Mouse (Mus musculus) kidney, embryonic 15.5 days (tissue): ENCODE measurements around the gene Kcnj14. TPM values are rescaled to one million over a fixed set of nuclear protein-coding genes. Genes with fewer than 3 reads are reported as not detected.
A peak's percentile ranks its signal among the peaks of the same experiment; 100 is the strongest.

Experiments used
- ATAC-seq: fragments of 200-750 bp; cut with Nextera tagmentation; replicated peaks from 2 replicates; pipeline ENCODE4 v1.8.0; 2017; ENCODE audit warnings: moderate TSS enrichment; ENCODE audit not compliant: low FRiP score
- H3K27ac ChIP-seq: fragments of 300-500 bp; sonication (generic); 2 replicates; pipeline ENCODE4 v1.5.1; 2015; ENCODE audit warnings: mild to moderate bottlenecking, inconsistent platforms
- H3K27me3 ChIP-seq: fragments of 300-500 bp; sonication (generic); 2 replicates; pipeline ENCODE4 v1.6.1; 2015; ENCODE audit warnings: inconsistent platforms
- H3K36me3 ChIP-seq: fragments of 300-500 bp; sonication (generic); 2 replicates; pipeline ENCODE4 v1.6.1; 2015; ENCODE audit warnings: inconsistent platforms
- H3K4me1 ChIP-seq: fragments of 300-500 bp; sonication (generic); 2 replicates; pipeline ENCODE4 v1.6.1; 2015; ENCODE audit warnings: inconsistent platforms
- H3K4me2 ChIP-seq: fragments of 300-500 bp; sonication (generic); 2 replicates; pipeline ENCODE4 v1.6.1; 2015; ENCODE audit warnings: moderate library complexity, mild to moderate bottlenecking, inconsistent platforms
- H3K4me3 ChIP-seq: fragments of 300-500 bp; sonication (generic); replicated peaks from 2 replicates; pipeline ENCODE4 v1.5.1; 2015; ENCODE audit warnings: mild to moderate bottlenecking, inconsistent platforms
- H3K9ac ChIP-seq: fragments of 300-500 bp; sonication (generic); 2 replicates; pipeline ENCODE4 v1.6.1; 2015; ENCODE audit warnings: mild to moderate bottlenecking, inconsistent platforms
- H3K9me3 ChIP-seq: fragments of 300-500 bp; sonication (generic); replicated peaks from 2 replicates; pipeline ENCODE4 v1.6.1; 2016; ENCODE audit warnings: inconsistent platforms
- WGBS: fragments of 180-500 bp; shearing (Covaris S2); methylation state at CpG from one replicate; pipeline ENCODE4 v1.1.7; 2015; ENCODE audit warnings: mixed read lengths; 5-methylcytosine and 5-hydroxymethylcytosine counted together
- polyA plus RNA-seq: library from polyadenylated mRNA; unstranded; fragments of >200 nt; fragmentation: Nextera tagmentation; extraction: Ambion mirVana; gene quantifications from 2 replicates; pipeline ENCODE4 v1.2.1, GENCODE M21; 2015

Kcnj14 gene
- polyA plus RNA-seq, 1 experiment from 2014 or later, result 1.6 TPM

DNA sequence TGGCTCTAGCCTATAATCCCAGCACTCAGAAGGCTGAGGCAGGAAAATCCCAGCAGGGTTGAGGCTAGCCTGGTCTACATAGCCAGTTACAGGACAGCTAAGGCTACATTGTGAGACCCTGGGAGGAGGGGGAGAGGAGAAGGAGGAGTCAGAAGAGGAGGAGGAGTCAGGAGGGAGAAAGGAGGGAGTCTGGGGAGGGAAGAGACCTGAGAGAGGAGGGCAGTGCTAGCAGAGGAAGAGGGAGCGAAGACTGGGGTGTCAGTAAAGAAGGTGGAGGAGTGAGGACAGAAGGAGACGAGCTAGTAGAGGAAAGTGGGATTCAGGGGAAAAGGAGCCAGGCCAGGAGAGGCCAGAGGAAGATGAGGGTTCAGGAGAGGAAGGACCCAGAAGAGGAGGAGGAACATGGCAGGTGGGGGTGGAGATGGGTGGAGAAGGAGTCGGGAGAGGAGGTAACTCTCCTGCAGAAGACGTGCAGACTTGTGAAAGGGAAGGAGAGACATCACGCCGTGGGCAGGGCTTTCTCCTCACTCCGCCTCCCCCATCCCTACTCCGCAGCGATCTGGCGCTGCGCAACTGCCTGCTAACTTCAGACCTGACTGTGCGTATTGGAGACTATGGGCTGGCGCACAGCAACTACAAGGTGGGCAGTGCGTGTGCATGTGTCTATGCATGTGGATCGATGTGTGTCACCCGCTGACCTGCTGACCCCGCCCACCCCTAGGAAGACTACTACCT lies 32.7 kb downstream of the Kcnj14 start:
- H3K27me3 ChIP-seq, result peaks cover 2% of the 10 kb centered on the region
- H3K4me3 ChIP-seq, result no peak overlapping the region
- no peak overlapping the region for H3K27ac ChIP-seq
- ATAC-seq, result no peak
- 76% methylated on average over 17 of the region's 17 CpGs for WGBS
- H3K36me3 ChIP-seq, result peaks cover 57% of the 10 kb centered on the region
- H3K9me3 ChIP-seq, result no peaks in the 10 kb centered on the region
- H3K4me2 ChIP-seq, result no peak overlapping the region
- no peak overlapping the region for H3K9ac ChIP-seq
- peaks cover 19% of the 10 kb centered on the region for H3K4me1 ChIP-seq

GRCm38 (mm10) chr7:45790721-45791120 lies 33.9 kb downstream of the Kcnj14 start:
- peaks cover 57% of the 10 kb centered on the region for H3K36me3 ChIP-seq
- H3K27me3 ChIP-seq, result no peaks in the 10 kb centered on the region
- H3K4me2 ChIP-seq, result no peak overlapping the region
- 55% methylated on average over 6 of the region's 6 CpGs for WGBS
- no peak overlapping the region for H3K4me3 ChIP-seq
- no peak overlapping the region for H3K9ac ChIP-seq
- H3K4me1 ChIP-seq, result peaks cover 31% of the 10 kb centered on the region
- H3K27ac ChIP-seq, result peak overlapping the region; percentile 55; the same call in 1 of the 2 replicates
- H3K9me3 ChIP-seq, result no peaks in the 10 kb centered on the region
- ATAC-seq, result no peak

DNA sequence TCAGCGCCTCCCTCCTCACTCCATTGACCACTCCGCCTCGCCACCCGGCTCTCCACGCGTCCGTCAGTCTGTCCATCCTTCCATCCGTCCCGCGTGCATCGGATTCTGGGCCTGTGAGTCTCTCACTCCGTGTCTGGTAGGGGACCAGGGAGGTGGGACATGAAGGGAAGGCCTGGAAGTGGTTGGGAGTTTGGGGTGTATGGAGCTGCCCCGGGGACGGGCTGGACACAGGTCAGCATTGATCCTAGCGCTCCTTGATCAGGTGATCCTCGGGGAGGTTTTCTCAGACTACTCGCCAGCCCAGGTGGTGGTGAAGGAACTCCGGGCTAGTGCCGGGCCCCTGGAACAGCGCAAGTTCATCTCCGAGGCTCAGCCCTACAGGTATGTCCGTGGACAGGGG lies 36.9 kb downstream of the Kcnj14 start:
- H3K27ac ChIP-seq, result no peak overlapping the region
- H3K9ac ChIP-seq, result no peak overlapping the region
- 82% methylated on average over 22 of the region's 22 CpGs for WGBS
- peak overlapping the region; percentile 95 for H3K4me2 ChIP-seq
- H3K9me3 ChIP-seq, result no peaks in the 10 kb centered on the region
- H3K36me3 ChIP-seq, result peaks cover 37% of the 10 kb centered on the region
- H3K27me3 ChIP-seq, result peaks cover 7% of the 10 kb centered on the region; the same call in 1 of the 2 replicates
- peaks cover 54% of the 10 kb centered on the region for H3K4me1 ChIP-seq
- ATAC-seq, result no peak
- H3K4me3 ChIP-seq, result no peak overlapping the region

DNA sequence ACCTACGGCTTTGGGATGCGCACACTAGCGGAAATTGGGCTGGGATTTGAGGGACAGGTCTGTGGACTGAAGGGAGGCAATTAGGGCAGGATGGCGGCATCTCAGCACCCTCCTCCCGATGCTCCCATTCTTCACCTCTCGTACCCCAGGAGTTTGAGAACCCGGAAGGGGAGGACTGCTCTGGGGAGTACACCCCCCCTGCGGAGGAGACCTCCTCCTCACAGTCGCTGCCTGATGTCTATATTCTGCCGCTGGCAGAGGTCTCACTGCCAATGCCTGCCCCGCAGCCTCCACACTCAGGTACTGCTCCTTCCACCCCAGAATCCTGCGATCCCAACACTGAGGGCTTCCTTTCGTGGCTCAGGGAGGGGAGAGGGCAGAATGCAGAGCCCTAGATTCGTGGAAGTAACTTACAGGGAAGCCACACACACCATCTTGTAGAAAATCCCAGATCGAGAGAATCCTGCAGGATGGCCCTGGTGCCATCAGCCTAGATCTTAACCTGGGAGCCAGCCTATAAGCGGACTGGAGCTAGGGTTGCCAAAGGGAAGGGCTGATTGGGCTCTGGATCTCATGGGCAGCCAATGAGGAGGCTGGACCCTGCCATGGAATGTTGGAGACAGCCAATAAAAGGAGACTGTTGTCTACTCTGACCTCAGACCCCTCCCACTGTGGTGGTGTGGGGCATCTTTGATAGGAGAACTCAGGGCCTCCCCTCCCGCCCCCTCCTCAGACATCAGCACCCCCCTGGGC lies 37.7 kb downstream of the Kcnj14 start:
- H3K9ac ChIP-seq, result peak overlapping the region; percentile 60; the same call in 1 of the 2 replicates
- H3K4me3 ChIP-seq, result peak overlapping the region; percentile 72
- peak overlapping the region; percentile 95 for H3K4me2 ChIP-seq
- no peaks in the 10 kb centered on the region for H3K9me3 ChIP-seq
- peak; percentile 57 for ATAC-seq
- peaks cover 31% of the 10 kb centered on the region for H3K36me3 ChIP-seq
- H3K27ac ChIP-seq, result peak overlapping the region; percentile 24
- WGBS, result 8% methylated on average over 17 of the region's 17 CpGs
- peaks cover 54% of the 10 kb centered on the region for H3K4me1 ChIP-seq
- peaks cover 12% of the 10 kb centered on the region; the same call in 1 of the 2 replicates for H3K27me3 ChIP-seq

- Histone ChIP-seq H3K4me3 (peak overlapping the region; percentile 72), H3K27ac (peak overlapping the region; percentile 68), H3K4me2 (peak overlapping the region; percentile 95), H3K4me1 (peaks cover 53% of the 10 kb centered on the region), H3K9me3 (no peaks in the 10 kb centered on the region), H3K36me3 (peaks cover 27% of the 10 kb centered on the region), H3K9ac (peak overlapping the region; percentile 60), H3K27me3 (peaks cover 12% of the 10 kb centered on the region; the same call in 1 of the 2 replicates)
- WGBS, result under 1% methylated on average over 14 of the region's 14 CpGs
- ATAC-seq, result peak; percentile 73
Observed at GRCm38 (mm10) chr7:45786136-45786578, 38.4 kb downstream of the Kcnj14 start.

DNA sequence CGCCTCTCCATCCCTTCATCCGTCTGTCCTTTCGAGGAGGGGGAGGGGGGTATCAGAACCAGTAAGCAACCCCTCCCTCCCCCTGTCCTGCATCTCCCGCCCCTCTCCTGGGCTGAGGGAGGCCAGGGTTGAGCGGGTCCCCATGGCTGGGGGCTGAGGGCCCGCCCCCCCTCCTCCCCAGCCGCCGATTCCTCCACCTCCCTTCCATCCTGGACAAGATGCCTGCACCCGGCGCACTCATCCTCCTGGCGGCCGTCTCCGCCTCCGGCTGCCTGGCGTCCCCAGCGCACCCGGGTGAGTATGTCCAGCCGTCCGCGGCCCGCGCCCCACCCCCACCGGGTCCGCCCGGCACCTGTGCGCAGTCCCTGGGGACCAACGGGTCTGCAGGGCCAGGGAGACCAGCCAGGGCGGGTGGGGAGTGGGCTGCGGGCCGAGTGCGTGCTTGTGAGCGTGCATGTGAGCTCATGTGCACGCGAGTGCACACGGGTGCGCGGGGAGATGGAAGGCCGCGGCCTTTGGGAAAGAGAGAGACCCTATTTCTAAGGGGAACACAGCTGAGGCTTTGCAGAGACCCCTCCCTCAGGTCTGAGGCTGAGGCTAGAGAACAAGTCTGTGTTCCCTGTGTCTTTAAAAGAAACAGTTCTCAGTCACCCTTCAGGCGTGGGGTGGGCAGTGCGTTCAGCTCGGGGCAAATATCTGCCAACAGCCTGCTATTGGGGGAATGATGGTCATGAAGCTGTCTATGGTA lies 39.0 kb downstream of the Kcnj14 start:
- Histone ChIP-seq H3K27me3 (peaks cover 12% of the 10 kb centered on the region; the same call in 1 of the 2 replicates), H3K4me2 (peak overlapping the region; percentile 95), H3K9ac (peak overlapping the region; percentile 60), H3K27ac (peak overlapping the region; percentile 68), H3K4me1 (peaks cover 47% of the 10 kb centered on the region), H3K9me3 (no peaks in the 10 kb centered on the region), H3K36me3 (peaks cover 25% of the 10 kb centered on the region), H3K4me3 (peak overlapping the region; percentile 72)
- ATAC-seq, result peak; percentile 37
- 1% methylated on average over 38 of the region's 42 CpGs for WGBS

DNA sequence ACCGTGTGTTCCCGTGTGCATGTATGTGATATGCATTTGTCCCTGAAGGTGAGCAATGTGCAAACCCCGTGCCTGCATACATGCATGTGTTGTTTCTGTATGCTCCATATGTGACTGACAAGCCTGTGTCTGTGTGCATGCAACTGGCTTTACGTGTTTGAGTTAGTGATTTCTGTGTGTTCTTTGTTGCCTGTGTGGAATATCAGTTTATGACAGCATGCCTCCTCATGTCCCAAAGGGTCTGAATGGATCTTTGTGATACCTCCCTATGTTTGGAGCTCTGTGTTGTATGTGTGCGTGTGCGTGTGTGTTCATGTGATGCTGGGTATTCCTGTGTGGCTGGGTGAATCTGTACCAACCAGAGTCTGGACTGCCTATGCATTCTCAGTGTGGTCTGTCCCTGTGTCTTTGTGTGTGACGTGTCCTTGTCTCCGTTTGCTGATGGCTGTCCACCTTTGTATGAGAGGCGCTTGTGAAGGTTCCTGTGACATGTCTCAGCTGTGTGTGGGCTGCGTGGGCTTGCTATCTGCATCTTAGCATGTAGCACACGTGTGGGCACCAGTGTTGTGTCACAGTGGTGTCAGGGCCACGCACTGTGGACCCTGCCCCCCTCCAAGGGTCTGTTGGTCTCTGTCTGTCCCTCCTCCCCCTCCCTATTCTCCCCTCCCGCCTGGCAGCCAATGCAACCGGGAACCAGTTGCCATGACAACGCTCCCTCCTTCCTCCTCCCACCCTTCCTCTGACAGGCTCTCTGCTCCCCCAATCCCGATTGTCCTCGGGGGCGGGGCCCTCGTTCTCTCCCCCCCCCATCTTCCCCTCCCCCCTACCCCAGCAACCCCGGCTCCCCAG lies 39.8 kb downstream of the Kcnj14 start, which contains the start of gene Sult2b1:
Gene Sult2b1 (minus strand): TSS at position 146 of the 849 bp plus-strand sequence.
- Histone ChIP-seq H3K4me3 (peak within 1 kb of the TSS; percentile 72), H3K9me3 (no peaks in the 10 kb centered on the region), H3K9ac (peak within 1 kb of the TSS; percentile 68), H3K27ac (peak within 1 kb of the TSS; percentile 68), H3K4me2 (peak within 1 kb of the TSS; percentile 95), H3K27me3 (peaks cover 12% of the 10 kb centered on the region; the same call in 1 of the 2 replicates), H3K36me3 (peaks cover 17% of the 10 kb centered on the region), H3K4me1 (peaks cover 46% of the 10 kb centered on the region)
- ATAC-seq, result peak; percentile 16
- 26% methylated on average over 19 of the region's 20 CpGs for WGBS

- Histone ChIP-seq H3K4me1 (peaks cover 55% of the 10 kb centered on the region), H3K4me2 (peak within 1 kb of the TSS; percentile 95), H3K27me3 (peaks cover 12% of the 10 kb centered on the region; the same call in 1 of the 2 replicates), H3K27ac (no peak within 1 kb of the TSS), H3K4me3 (peak within 1 kb of the TSS; percentile 72), H3K36me3 (peaks cover 6% of the 10 kb centered on the region), H3K9ac (peak within 1 kb of the TSS; percentile 68), H3K9me3 (no peaks in the 10 kb centered on the region)
- ATAC-seq, result 0 out of 2 replicates have a peak, but pooled peaks have one; percentile 4
- WGBS, result 1% methylated on average over 38 of the region's 38 CpGs
Observed at GRCm38 (mm10) chr7:45783511-45784091, 41.0 kb downstream of the Kcnj14 start, which contains the start of gene Lmtk3. Gene Lmtk3, plus strand, starts transcription at chr7:45783738.

GRCm38 (mm10) chr7:45782271-45782670 lies 42.3 kb downstream of the Kcnj14 start:
- Histone ChIP-seq H3K4me1 (peaks cover 50% of the 10 kb centered on the region), H3K9me3 (no peaks in the 10 kb centered on the region), H3K36me3 (no peaks in the 10 kb centered on the region), H3K27me3 (peaks cover 12% of the 10 kb centered on the region; the same call in 1 of the 2 replicates), H3K4me3 (no peak overlapping the region), H3K4me2 (no peak overlapping the region), H3K27ac (no peak overlapping the region), H3K9ac (no peak overlapping the region)
- WGBS, result 61% methylated on average over 4 of the region's 4 CpGs
- no peak for ATAC-seq

DNA sequence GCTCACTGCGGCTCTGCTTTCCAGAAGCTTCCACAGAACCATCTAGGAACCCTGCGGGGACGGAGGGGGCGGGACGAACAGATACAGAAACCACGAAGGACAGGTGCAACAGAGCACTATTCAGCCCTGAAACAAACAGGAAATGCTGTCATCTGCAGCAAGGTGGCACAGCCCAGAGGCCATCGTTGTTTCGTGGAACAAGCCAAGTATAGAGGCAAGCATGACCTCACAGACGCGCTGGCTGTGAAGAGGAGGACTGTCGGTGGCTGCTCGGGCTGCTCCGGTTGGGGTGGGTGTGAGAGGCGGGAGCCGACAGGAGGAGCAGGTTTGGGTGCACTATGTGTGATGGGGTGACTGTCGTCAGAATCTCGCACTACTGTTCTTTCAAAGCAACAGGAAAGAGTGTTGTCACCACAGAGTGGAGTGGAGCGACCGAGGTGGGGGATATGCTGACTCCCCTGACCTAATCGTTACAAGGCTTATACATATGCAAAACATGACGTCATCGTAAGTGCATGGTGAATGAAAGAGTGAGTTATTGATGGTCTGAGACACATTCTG lies 45.4 kb downstream of the Kcnj14 start:
- Histone ChIP-seq H3K9ac (no peak overlapping the region), H3K4me1 (peaks cover 19% of the 10 kb centered on the region), H3K9me3 (no peaks in the 10 kb centered on the region), H3K27ac (no peak overlapping the region), H3K4me2 (peak overlapping the region; percentile 50), H3K4me3 (peak overlapping the region; percentile 8), H3K36me3 (no peaks in the 10 kb centered on the region), H3K27me3 (peaks cover 9% of the 10 kb centered on the region; the same call in 1 of the 2 replicates)
- 18% methylated on average over 22 of the region's 22 CpGs for WGBS
- ATAC-seq, result no peak
